Mouse (Mus musculus) cerebral cortex, adult 2 months (tissue): Measurements from ENCODE around the gene Rpl10-ps3.

Experiments
- WGBS: fragments of 180-500 bp; shearing (Covaris S2); methylation state at CpG from one replicate; pipeline ENCODE4 v1.1.7; 2018; 5-methylcytosine and 5-hydroxymethylcytosine counted together

The Rpl10-ps3 gene

DNA sequence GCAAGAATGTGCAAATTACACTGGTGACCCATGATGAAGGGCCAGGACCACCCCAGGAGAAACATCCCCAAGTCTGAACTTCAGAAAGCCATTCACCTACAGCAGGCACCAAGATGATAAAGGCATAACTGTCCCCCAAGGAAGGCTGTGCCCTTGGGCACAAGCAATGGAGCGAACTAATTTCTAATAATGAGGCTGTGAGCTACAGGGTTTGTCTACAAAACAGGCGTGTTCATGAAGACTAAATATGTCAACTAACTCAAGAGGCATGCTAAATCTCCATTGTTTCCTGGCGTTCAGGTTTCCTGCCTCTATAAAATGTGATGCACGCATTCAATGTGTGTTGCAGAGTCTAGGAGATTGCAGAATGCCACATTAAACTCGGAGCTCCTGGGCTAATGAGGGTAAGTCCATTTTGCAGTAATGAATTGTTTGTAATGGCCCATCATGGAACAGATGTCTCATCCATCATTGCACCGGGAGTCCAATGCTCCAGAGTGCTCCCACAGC, 33.7 kb downstream of the Rpl10-ps3 start:
- WGBS = 82% methylated on average over 6 of the region's 6 CpGs

DNA sequence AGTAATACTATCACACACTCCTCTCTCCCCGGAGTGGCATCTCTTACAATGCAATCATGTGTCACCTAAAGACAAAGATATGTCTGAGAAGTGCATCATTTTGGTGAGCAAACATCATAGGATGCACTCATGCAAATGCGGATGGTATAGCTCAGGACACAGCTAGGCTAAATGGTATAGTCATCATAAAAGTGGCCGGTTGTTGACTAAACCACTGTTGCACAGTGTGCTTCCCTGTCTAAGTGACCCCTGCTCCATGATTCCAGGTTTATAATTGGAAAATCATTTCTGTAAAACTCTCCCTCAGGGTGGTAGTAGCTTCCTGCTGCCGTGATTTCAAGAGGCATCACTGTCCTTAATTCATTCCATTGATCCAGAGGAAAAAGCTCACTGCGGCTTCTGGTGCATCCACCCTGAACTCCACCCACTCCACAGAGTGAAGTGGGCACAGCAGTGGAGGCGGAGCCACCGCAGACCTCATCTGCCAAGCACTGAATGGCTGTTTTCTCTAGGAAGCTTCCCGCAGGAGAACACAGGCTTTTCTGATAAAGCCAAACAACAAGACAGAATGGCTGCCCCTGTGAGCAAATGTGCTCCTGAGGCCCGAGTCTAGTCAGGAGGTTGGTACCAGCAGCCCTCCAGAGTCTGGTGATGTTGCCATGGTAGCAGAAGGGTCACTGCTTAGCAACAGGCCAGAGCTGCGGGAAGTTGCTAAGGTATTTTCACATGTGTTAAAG, 38.9 kb downstream of the Rpl10-ps3 start:
- WGBS = 36% methylated on average over 10 of the region's 10 CpGs

DNA sequence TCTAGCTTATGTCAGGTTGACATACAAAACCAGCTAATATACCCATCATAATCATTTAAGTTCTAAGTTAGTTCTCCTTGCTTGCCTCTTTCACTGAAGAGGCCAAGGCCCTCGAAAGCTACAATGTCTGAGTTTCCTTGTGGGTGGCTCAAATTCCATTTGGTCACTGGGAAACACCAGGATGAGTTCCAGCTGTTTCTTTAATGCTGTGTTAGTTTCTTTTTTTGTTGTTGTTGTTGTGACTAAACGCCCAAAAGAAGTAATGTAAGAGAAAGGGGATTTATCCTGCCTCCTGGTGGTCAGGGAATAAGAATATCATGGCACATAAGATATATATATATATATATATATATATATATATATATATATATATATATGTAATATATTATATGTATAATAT, 39.7 kb downstream of the Rpl10-ps3 start:
- WGBS = 73% methylated on average over 2 of the region's 2 CpGs

DNA sequence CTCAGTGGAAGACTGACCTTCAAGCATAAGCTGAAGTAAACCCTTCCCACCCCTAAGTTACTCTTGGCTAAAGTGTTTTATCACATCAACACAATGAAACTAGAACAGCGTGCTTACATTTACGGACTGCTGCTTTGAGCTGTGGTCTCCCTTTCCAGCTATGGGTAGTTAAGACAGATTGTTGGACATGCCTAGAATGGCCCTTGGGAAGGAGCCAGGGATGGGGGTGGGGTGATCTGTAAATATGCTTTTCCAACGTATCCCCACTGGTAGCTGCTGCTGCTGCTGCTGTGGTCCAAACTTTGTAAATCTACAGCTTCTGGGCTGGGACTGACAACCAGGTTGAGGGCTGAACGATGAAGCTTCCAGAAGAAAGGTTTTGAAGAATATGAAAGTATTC, 40.8 kb downstream of the Rpl10-ps3 start:
- 57% methylated on average over 4 of the region's 4 CpGs for WGBS

DNA sequence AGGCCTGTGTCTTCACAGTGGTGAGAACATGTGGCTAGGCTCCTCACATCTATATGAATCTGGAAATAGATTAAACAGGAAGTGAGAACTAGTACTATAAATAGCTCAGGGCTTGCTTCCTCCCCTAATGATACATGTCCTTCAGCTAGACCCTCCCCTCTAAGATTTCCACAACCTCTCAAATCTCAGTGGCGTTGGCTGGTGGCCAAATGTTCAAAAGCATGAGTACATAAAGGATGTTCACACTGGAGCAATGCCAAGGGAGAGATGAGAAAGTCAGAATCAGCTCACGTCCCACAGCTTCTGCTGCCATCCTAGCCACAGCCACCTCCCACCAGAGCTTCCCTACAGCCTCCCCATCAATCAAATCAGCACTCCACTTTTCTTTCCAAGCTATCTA, 46.4 kb downstream of the Rpl10-ps3 start:
- WGBS = 53% methylated on average over 2 of the region's 2 CpGs
